Mouse (Mus musculus): ENCODE results near the gene B230118H07Rik. TPM values are rescaled to one million over a fixed set of nuclear protein-coding genes. Genes with fewer than 3 reads are reported as not detected.

B230118H07Rik gene
- polyA plus RNA-seq, 1 experiment: not detected

- no peak overlapping the region for H3K27ac ChIP-seq (ENCODE audit: insufficient read depth, low read depth, low read length)
- no peak overlapping the region for H3K4me3 ChIP-seq (ENCODE audit: insufficient read depth, low read depth, low read length)
- 67% methylated on average over 1 of the region's 1 CpGs for WGBS
- no peaks in the 10 kb centered on the region for H3K4me1 ChIP-seq (ENCODE audit: control insufficient read depth, insufficient read depth, low read length)
- TF ChIP-seq CTCF (IDR thresholded peaks at IDR 0.05; ENCODE audit: insufficient read depth, low read depth, low read length) (no peak), POLR2A (IDR thresholded peaks at IDR 0.05; ENCODE audit: insufficient read depth, low read depth, low read length) (no peak)
Measured at GRCm38 (mm10) chr2:101650446-101650845, 1.1 kb upstream of the B230118H07Rik start.

GRCm38 (mm10) chr2:101648361-101648760, 971 bp downstream of the B230118H07Rik start:
- TF ChIP-seq CTCF (IDR thresholded peaks at IDR 0.05; ENCODE audit: insufficient read depth, low read depth, low read length) (no peak), POLR2A (IDR thresholded peaks at IDR 0.05; ENCODE audit: insufficient read depth, low read depth, low read length) (no peak)
- WGBS: 88% methylated on average over 2 of the region's 2 CpGs

GRCm38 (mm10) chr2:101645841-101646240, 3.5 kb downstream of the B230118H07Rik start:
- H3K27ac ChIP-seq (ENCODE audit: insufficient read depth, low read depth, low read length): no peak overlapping the region
- TF ChIP-seq POLR2A (IDR thresholded peaks at IDR 0.05; ENCODE audit: insufficient read depth, low read depth, low read length) (no peak), CTCF (IDR thresholded peaks at IDR 0.05; ENCODE audit: insufficient read depth, low read depth, low read length) (no peak)
- H3K4me3 ChIP-seq (ENCODE audit: insufficient read depth, low read depth, low read length): no peak overlapping the region
- 94% methylated on average over 1 of the region's 1 CpGs for WGBS
- H3K4me1 ChIP-seq (ENCODE audit: control insufficient read depth, insufficient read depth, low read length): no peaks in the 10 kb centered on the region

More at GRCm38 (mm10) chr2:101648361-101648760, 971 bp downstream of the B230118H07Rik start:
- H3K4me1 ChIP-seq (ENCODE audit: control insufficient read depth, insufficient read depth, low read length): no peaks in the 10 kb centered on the region
- no peak overlapping the region for H3K4me3 ChIP-seq (ENCODE audit: insufficient read depth, low read depth, low read length)
- H3K27ac ChIP-seq (ENCODE audit: insufficient read depth, low read depth, low read length): no peak overlapping the region

GRCm38 (mm10) chr2:101639840-101640350, 9.4 kb downstream of the B230118H07Rik start:
- 23% methylated on average over 3 of the region's 3 CpGs for WGBS
- H3K27ac ChIP-seq (ENCODE audit: insufficient read depth, low read depth, low read length): no peak overlapping the region
- no peaks in the 10 kb centered on the region for H3K4me1 ChIP-seq (ENCODE audit: control insufficient read depth, insufficient read depth, low read length)
- no peak overlapping the region for H3K4me3 ChIP-seq (ENCODE audit: insufficient read depth, low read depth, low read length)
- no peak for TF ChIP-seq CTCF (IDR thresholded peaks at IDR 0.05; ENCODE audit: insufficient read depth, low read depth, low read length)
- no peak for TF ChIP-seq POLR2A (IDR thresholded peaks at IDR 0.05; ENCODE audit: insufficient read depth, low read depth, low read length)

- WGBS: 42% methylated on average over 7 of the region's 7 CpGs
- H3K4me3 ChIP-seq (ENCODE audit: insufficient read depth, low read depth, low read length): no peak overlapping the region
- no peak overlapping the region for H3K27ac ChIP-seq (ENCODE audit: insufficient read depth, low read depth, low read length)
- no peak for TF ChIP-seq CTCF (IDR thresholded peaks at IDR 0.05; ENCODE audit: insufficient read depth, low read depth, low read length)
- no peak for TF ChIP-seq POLR2A (IDR thresholded peaks at IDR 0.05; ENCODE audit: insufficient read depth, low read depth, low read length)
- H3K4me1 ChIP-seq (ENCODE audit: control insufficient read depth, insufficient read depth, low read length): no peaks in the 10 kb centered on the region
Measured at GRCm38 (mm10) chr2:101638979-101639839, 10.1 kb downstream of the B230118H07Rik start.

- Histone ChIP-seq H3K4me1 (ENCODE audit: control insufficient read depth, insufficient read depth, low read length) (0 out of 2 replicates have a peak, but pooled peaks cover 2% of the 10 kb centered on the region), H3K4me3 (ENCODE audit: insufficient read depth, low read depth, low read length) (peak overlapping the region; percentile 72), H3K27ac (ENCODE audit: insufficient read depth, low read depth, low read length) (peak overlapping the region; percentile 30)
- TF ChIP-seq CTCF (IDR thresholded peaks at IDR 0.05; ENCODE audit: insufficient read depth, low read depth, low read length) (no peak), POLR2A (IDR thresholded peaks at IDR 0.05; ENCODE audit: insufficient read depth, low read depth, low read length) (no peak)
- WGBS: under 1% methylated on average over 31 of the region's 31 CpGs
Measured at GRCm38 (mm10) chr2:101628297-101629236, 20.8 kb downstream of the B230118H07Rik start.

- TF ChIP-seq CTCF (IDR thresholded peaks at IDR 0.05; ENCODE audit: insufficient read depth, low read depth, low read length) (no peak), POLR2A (IDR thresholded peaks at IDR 0.05; ENCODE audit: insufficient read depth, low read depth, low read length) (no peak)
- Histone ChIP-seq H3K4me1 (ENCODE audit: control insufficient read depth, insufficient read depth, low read length) (0 out of 2 replicates have a peak, but pooled peaks cover 2% of the 10 kb centered on the region), H3K27ac (ENCODE audit: insufficient read depth, low read depth, low read length) (no peak overlapping the region), H3K4me3 (ENCODE audit: insufficient read depth, low read depth, low read length) (no peak overlapping the region)
Measured at GRCm38 (mm10) chr2:101627227-101627626, 22.1 kb downstream of the B230118H07Rik start.

- Histone ChIP-seq H3K4me1 (ENCODE audit: control insufficient read depth, insufficient read depth, low read length) (peaks cover 5% of the 10 kb centered on the region; the same call in 1 of the 2 replicates), H3K4me3 (ENCODE audit: insufficient read depth, low read depth, low read length) (no peak within 1 kb of the TSS), H3K27ac (ENCODE audit: insufficient read depth, low read depth, low read length) (no peak within 1 kb of the TSS)
- WGBS: 59% methylated on average over 4 of the region's 4 CpGs
- no peak for TF ChIP-seq POLR2A (IDR thresholded peaks at IDR 0.05; ENCODE audit: insufficient read depth, low read depth, low read length)
- no peak for TF ChIP-seq CTCF (IDR thresholded peaks at IDR 0.05; ENCODE audit: insufficient read depth, low read depth, low read length)
Measured at GRCm38 (mm10) chr2:101624526-101624925, 24.8 kb downstream of the B230118H07Rik start, which contains the start of gene Rag2. Rag2 (plus strand) TSS chr2:101624718.
